Mouse (Mus musculus) hindbrain, embryonic 10.5 days (tissue): ENCODE results near the gene Car9. TPM values are rescaled to one million over a fixed set of nuclear protein-coding genes. Genes with fewer than 3 reads are reported as not detected.
A peak's percentile ranks its signal among the peaks of the same experiment; 100 is the strongest.
"Not testable (repeated sequence)": the region's sequence is repeated elsewhere in the genome, so short reads cannot be mapped to it uniquely, and the experiment has no call there.

ENCODE experiments used
- DNase-seq: peaks from one replicate; pipeline ENCODE4 v3.0.0-alpha.2; 2017; ENCODE audit warnings: low spot score
- H3K27ac ChIP-seq: fragments of 300-500 bp; sonication (generic); 2 replicates; pipeline ENCODE4 v1.5.1; 2016; ENCODE audit warnings: mild to moderate bottlenecking, moderate library complexity
- H3K27me3 ChIP-seq: fragments of 300-500 bp; sonication (generic); 2 replicates; pipeline ENCODE4 v1.6.1; 2016; ENCODE audit warnings: mild to moderate bottlenecking; ENCODE audit not compliant: poor library complexity, insufficient read depth, severe bottlenecking
- H3K36me3 ChIP-seq: fragments of 300-500 bp; sonication (generic); 2 replicates; pipeline ENCODE4 v1.6.1; 2016; ENCODE audit warnings: mild to moderate bottlenecking, moderate library complexity
- H3K4me1 ChIP-seq: fragments of 300-500 bp; sonication (generic); replicated peaks from 2 replicates; pipeline ENCODE4 v1.6.1; 2016; ENCODE audit warnings: mild to moderate bottlenecking
- H3K4me3 ChIP-seq: fragments of 300-500 bp; sonication (generic); 2 replicates; pipeline ENCODE4 v1.5.1; 2016; ENCODE audit warnings: mild to moderate bottlenecking, moderate library complexity
- H3K9me3 ChIP-seq: fragments of 300-500 bp; sonication (generic); 2 replicates; pipeline ENCODE4 v1.6.1; 2016; ENCODE audit warnings: mild to moderate bottlenecking, moderate library complexity
- WGBS: fragments of 180-500 bp; shearing (Covaris S2); methylation state at CpG from one replicate; pipeline ENCODE4 v1.1.7; 2016; 5-methylcytosine and 5-hydroxymethylcytosine counted together
- polyA plus RNA-seq: library from polyadenylated mRNA; unstranded; fragments of >200 nt; fragmentation: Nextera tagmentation; extraction: Ambion mirVana; gene quantifications from 2 replicates; pipeline ENCODE4 v1.2.1, GENCODE M21; 2016

Gene Car9
- polyA plus RNA-seq, 1 experiment from 2014 or later, result 0.76 TPM

GRCm38 (mm10) chr4:43481894-43482456 is 24.8 kb upstream of the Car9 start:
- H3K4me1 ChIP-seq, result peaks cover 11% of the 10 kb centered on the region
- WGBS, result 73% methylated on average over 7 of the region's 7 CpGs
- H3K9me3 ChIP-seq, result no peaks in the 10 kb centered on the region
- no peaks in the 10 kb centered on the region for H3K36me3 ChIP-seq
- no peak for DNase-seq
- H3K4me3 ChIP-seq, result no peak overlapping the region
- H3K27me3 ChIP-seq, result no peaks in the 10 kb centered on the region; the same call in 1 of the 2 replicates
- no peak overlapping the region for H3K27ac ChIP-seq

GRCm38 (mm10) chr4:43482591-43482990 is 24.2 kb upstream of the Car9 start:
- Histone ChIP-seq H3K27me3 (no peaks in the 10 kb centered on the region; the same call in 1 of the 2 replicates), H3K9me3 (no peaks in the 10 kb centered on the region), H3K27ac (no peak overlapping the region), H3K4me1 (peaks cover 11% of the 10 kb centered on the region), H3K36me3 (no peaks in the 10 kb centered on the region), H3K4me3 (no peak overlapping the region)
- 76% methylated on average over 10 of the region's 10 CpGs for WGBS
- DNase-seq, result no peak

- Histone ChIP-seq H3K27ac (no peak within 1 kb of the TSS), H3K27me3 (no peaks in the 10 kb centered on the region; the same call in 1 of the 2 replicates), H3K36me3 (no peaks in the 10 kb centered on the region), H3K4me1 (peaks cover 6% of the 10 kb centered on the region; the same call in 1 of the 2 replicates), H3K4me3 (no peak within 1 kb of the TSS), H3K9me3 (0 out of 2 replicates have a peak, but pooled peaks cover under 1% of the 10 kb centered on the region)
- DNase-seq, result no peak
- 59% methylated on average over 12 of the region's 12 CpGs for WGBS
Measured at GRCm38 (mm10) chr4:43483535-43484091, 23.2 kb upstream of the Car9 start, which contains the start of gene Sit1. Sit1 (minus strand) TSS chr4:43483734.

GRCm38 (mm10) chr4:43485666-43486065 is 21.1 kb upstream of the Car9 start:
- not testable (repeated sequence) for H3K4me1 ChIP-seq, H3K9me3 ChIP-seq, H3K27ac ChIP-seq, H3K27me3 ChIP-seq, H3K4me3 ChIP-seq, DNase-seq, H3K36me3 ChIP-seq
- 85% methylated on average over 5 of the region's 5 CpGs for WGBS

GRCm38 (mm10) chr4:43489611-43490010 is 17.2 kb upstream of the Car9 start:
- Histone ChIP-seq H3K4me1 (peaks cover 12% of the 10 kb centered on the region), H3K27me3 (no peaks in the 10 kb centered on the region), H3K4me3 (no peak overlapping the region), H3K27ac (no peak overlapping the region), H3K9me3 (0 out of 2 replicates have a peak, but pooled peaks cover 6% of the 10 kb centered on the region), H3K36me3 (no peaks in the 10 kb centered on the region)
- no peak for DNase-seq
- WGBS, result 93% methylated on average over 3 of the region's 3 CpGs

- Histone ChIP-seq H3K36me3 (peaks cover 9% of the 10 kb centered on the region), H3K27ac (no peak overlapping the region), H3K4me3 (no peak overlapping the region), H3K27me3 (peaks cover 6% of the 10 kb centered on the region; the same call in 1 of the 2 replicates), H3K9me3 (0 out of 2 replicates have a peak, but pooled peaks cover 6% of the 10 kb centered on the region), H3K4me1 (peaks cover 18% of the 10 kb centered on the region)
- 85% methylated on average over 5 of the region's 5 CpGs for WGBS
- no peak for DNase-seq
Measured at GRCm38 (mm10) chr4:43490801-43491200, 16.0 kb upstream of the Car9 start.

GRCm38 (mm10) chr4:43492101-43492820 is 14.5 kb upstream of the Car9 start:
- H3K9me3 ChIP-seq, result 0 out of 2 replicates have a peak, but pooled peaks cover 6% of the 10 kb centered on the region
- peak overlapping the region; percentile 82 for H3K4me3 ChIP-seq
- DNase-seq, result no peak
- 46% methylated on average over 12 of the region's 12 CpGs for WGBS
- peak overlapping the region; percentile 92; the same call in 1 of the 2 replicates for H3K27ac ChIP-seq
- H3K4me1 ChIP-seq, result peaks cover 28% of the 10 kb centered on the region
- peaks cover 23% of the 10 kb centered on the region for H3K36me3 ChIP-seq
- peaks cover 6% of the 10 kb centered on the region; the same call in 1 of the 2 replicates for H3K27me3 ChIP-seq

- peaks cover 34% of the 10 kb centered on the region for H3K4me1 ChIP-seq
- H3K9me3 ChIP-seq, result 0 out of 2 replicates have a peak, but pooled peaks cover 6% of the 10 kb centered on the region
- peak within 1 kb of the TSS; percentile 82 for H3K4me3 ChIP-seq
- H3K36me3 ChIP-seq, result peaks cover 28% of the 10 kb centered on the region
- DNase-seq, result peak; percentile 92
- WGBS, result under 1% methylated on average over 25 of the region's 25 CpGs
- H3K27me3 ChIP-seq, result peaks cover 6% of the 10 kb centered on the region; the same call in 1 of the 2 replicates
- H3K27ac ChIP-seq, result peak within 1 kb of the TSS; percentile 92
Measured at GRCm38 (mm10) chr4:43492821-43493185, 14.0 kb upstream of the Car9 start, which contains the start of gene Ccdc107. Ccdc107 (plus strand) TSS chr4:43492900.

GRCm38 (mm10) chr4:43493186-43493845 is 13.4 kb upstream of the Car9 start:
- peak; percentile 97 for DNase-seq
- Histone ChIP-seq H3K4me3 (peak overlapping the region; percentile 82), H3K27ac (peak overlapping the region; percentile 92), H3K27me3 (peaks cover 6% of the 10 kb centered on the region; the same call in 1 of the 2 replicates), H3K9me3 (0 out of 2 replicates have a peak, but pooled peaks cover 6% of the 10 kb centered on the region), H3K4me1 (peaks cover 39% of the 10 kb centered on the region), H3K36me3 (peaks cover 28% of the 10 kb centered on the region)
- under 1% methylated on average over 47 of the region's 47 CpGs for WGBS

- 4% methylated on average over 9 of the region's 9 CpGs for whole genome bisulfite sequencing
- H3K4me1 ChIP-seq, result peaks cover 44% of the 10 kb centered on the region
- no peak for DNase-seq
Measured at GRCm38 (mm10) chr4:43493846-43494240, 12.9 kb upstream of the Car9 start.

GRCm38 (mm10) chr4:43496587-43496986 is 10.2 kb upstream of the Car9 start:
- Histone ChIP-seq H3K4me1 (peaks cover 55% of the 10 kb centered on the region), H3K36me3 (peaks cover 28% of the 10 kb centered on the region), H3K4me3 (no peak overlapping the region), H3K27ac (no peak overlapping the region), H3K27me3 (peaks cover 27% of the 10 kb centered on the region), H3K9me3 (no peaks in the 10 kb centered on the region)
- DNase-seq, result no peak
- 59% methylated on average over 6 of the region's 6 CpGs for WGBS

More at GRCm38 (mm10) chr4:43493846-43494240, 12.9 kb upstream of the Car9 start:
- Histone ChIP-seq H3K4me3 (peak overlapping the region; percentile 82), H3K27ac (peak overlapping the region; percentile 92), H3K9me3 (0 out of 2 replicates have a peak, but pooled peaks cover 4% of the 10 kb centered on the region), H3K27me3 (peaks cover 6% of the 10 kb centered on the region; the same call in 1 of the 2 replicates), H3K36me3 (peaks cover 28% of the 10 kb centered on the region)

- 91% methylated on average over 8 of the region's 8 CpGs for WGBS
- H3K4me1 ChIP-seq, result peaks cover 55% of the 10 kb centered on the region
Measured at GRCm38 (mm10) chr4:43497405-43497804, 9.4 kb upstream of the Car9 start.

More at GRCm38 (mm10) chr4:43497405-43497804, 9.4 kb upstream of the Car9 start:
- no peak overlapping the region for H3K4me3 ChIP-seq
- H3K27ac ChIP-seq, result no peak overlapping the region
- peaks cover 32% of the 10 kb centered on the region for H3K27me3 ChIP-seq
- H3K9me3 ChIP-seq, result no peaks in the 10 kb centered on the region
- no peak for DNase-seq
- peaks cover 28% of the 10 kb centered on the region for H3K36me3 ChIP-seq
